Mouse (Mus musculus) leukemia stem cell, adult 10-12 weeks (primary cell): Measurements from ENCODE around the gene Olfr884. TPM values are rescaled to one million over a fixed set of nuclear protein-coding genes. Genes with fewer than 3 reads are reported as not detected.

ENCODE experiments used
- polyA plus RNA-seq: library from polyadenylated mRNA; stranded (reverse); fragments of >175 nt; gene quantifications from 2 replicates; pipeline ENCODE4 v1.2.3, GENCODE M21; 2012; ENCODE audit warnings: low replicate concordance

Gene Olfr884
- not detected in 2 replicates for polyA plus RNA-seq

GRCm38 (mm10) chr9:38046255-38046654, at the start of gene Olfr884:
Gene Olfr884, plus strand, starts transcription at chr9:38046555.

DNA sequence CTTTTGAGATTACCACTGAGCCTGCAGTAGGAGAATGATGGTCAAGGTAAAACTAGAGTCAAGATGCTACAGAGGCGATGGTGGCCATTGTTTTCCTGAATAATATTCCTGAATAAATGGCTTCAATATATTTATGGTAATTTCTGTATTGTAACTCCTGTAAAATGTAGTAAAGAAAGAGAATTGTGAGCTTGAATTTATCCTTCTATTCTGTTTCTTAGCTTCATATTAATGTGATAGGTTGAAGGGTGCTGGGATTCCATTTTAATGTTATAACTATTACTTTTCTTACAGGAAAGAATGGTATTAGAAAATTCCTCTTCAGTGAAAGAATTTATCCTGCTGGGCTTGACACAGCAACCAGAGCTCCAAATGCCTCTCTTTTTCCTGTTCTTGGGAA, 20.8 kb upstream of the Olfr884 start, which contains the start of gene Olfr883:
Gene Olfr883, plus strand, starts transcription at position 301 of the 400 bp plus-strand sequence.

GRCm38 (mm10) chr9:38061022-38061421, 14.7 kb downstream of the Olfr884 start, which contains the start of gene Olfr885:
Gene Olfr885, plus strand, starts transcription at chr9:38061322.

DNA sequence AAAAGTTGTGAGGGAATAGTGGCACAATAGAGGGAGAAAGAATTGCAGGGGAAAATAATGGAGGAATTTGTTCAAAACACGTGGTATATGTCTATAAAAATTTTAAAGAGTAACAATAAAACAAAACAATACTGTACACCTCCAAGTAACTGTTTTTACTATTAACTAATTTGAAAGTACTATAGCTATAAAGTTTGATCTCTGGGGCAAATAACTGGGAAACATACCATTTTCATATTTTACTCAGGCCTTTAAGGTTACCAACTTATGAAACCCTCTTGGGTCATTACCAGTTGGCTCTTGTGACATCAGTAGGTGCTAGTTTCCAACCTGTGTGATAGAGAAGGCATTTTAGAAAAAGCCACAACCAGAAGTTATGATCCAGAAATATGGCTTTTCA, 37.4 kb downstream of the Olfr884 start, which contains the start of gene Olfr887:
Gene Olfr887, plus strand, starts transcription at position 301 of the 400 bp plus-strand sequence.

Other genes starting within 250 kb of the Olfr884 start
- not detected in 2 replicates for gene Olfr876, start 243.5 kb upstream of the Olfr884 start, polyA plus RNA-seq
- gene Olfr877, start 192.3 kb upstream of the Olfr884 start, polyA plus RNA-seq, result not detected in 2 replicates
- gene Olfr145, start 149.8 kb upstream of the Olfr884 start, polyA plus RNA-seq, result 0.03 TPM in 1 of 2 replicates, not detected in the other
- gene Olfr878, start 128.7 kb upstream of the Olfr884 start, polyA plus RNA-seq, result not detected in 2 replicates
- not detected in 2 replicates for gene Olfr881, start 54.7 kb upstream of the Olfr884 start, polyA plus RNA-seq
- not detected in 2 replicates for gene Olfr883, start 20.7 kb upstream of the Olfr884 start, polyA plus RNA-seq
- not detected in 2 replicates for gene Olfr885, start 14.8 kb downstream of the Olfr884 start, polyA plus RNA-seq
- 0.05 TPM in 1 of 2 replicates, not detected in the other for gene Olfr887, start 37.5 kb downstream of the Olfr884 start, polyA plus RNA-seq
- gene Olfr888, start 61.6 kb downstream of the Olfr884 start, polyA plus RNA-seq, result not detected in 2 replicates
- not detected in 2 replicates for gene Olfr889, start 68.6 kb downstream of the Olfr884 start, polyA plus RNA-seq
- gene Olfr890, start 96.0 kb downstream of the Olfr884 start, polyA plus RNA-seq, result not detected in 2 replicates
- gene Olfr891, start 134.3 kb downstream of the Olfr884 start, polyA plus RNA-seq, result not detected in 2 replicates
- not detected in 2 replicates for gene Olfr893, start 161.8 kb downstream of the Olfr884 start, polyA plus RNA-seq
- gene Olfr894, start 171.5 kb downstream of the Olfr884 start, polyA plus RNA-seq, result not detected in 2 replicates
- not detected in 2 replicates for gene Olfr143, start 206.2 kb downstream of the Olfr884 start, polyA plus RNA-seq
- not detected in 2 replicates for gene Olfr895, start 221.3 kb downstream of the Olfr884 start, polyA plus RNA-seq
- gene Olfr896-ps1, start 244.6 kb downstream of the Olfr884 start, polyA plus RNA-seq, result not detected in 2 replicates